Mouse (Mus musculus): ENCODE results near the gene Sit1. TPM values are rescaled to one million over a fixed set of nuclear protein-coding genes. Genes with fewer than 3 reads are reported as not detected.

Gene Sit1
- polyA plus RNA-seq, 1 experiment from 2014 or later, result not detected

DNA sequence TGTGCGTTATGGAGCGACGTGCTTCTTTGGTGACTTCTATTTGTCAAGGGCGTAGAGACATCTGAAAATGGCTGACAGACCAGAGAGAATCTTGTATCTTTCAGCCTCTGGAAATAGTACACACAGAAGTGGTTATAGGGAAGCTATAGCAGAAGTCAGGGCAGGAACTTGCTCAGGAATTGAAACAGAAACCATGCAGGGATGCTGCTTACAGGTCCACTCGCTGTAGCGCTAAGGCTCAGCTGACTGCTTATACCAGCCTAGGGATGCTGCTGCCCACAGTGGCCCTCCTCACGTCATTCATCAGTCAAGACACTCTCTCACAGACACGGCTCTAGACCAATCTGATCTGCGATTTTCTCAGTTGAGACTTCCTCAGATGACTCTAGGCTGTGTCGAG is 13.2 kb downstream of the Sit1 start:
- Histone ChIP-seq H3K4me1 (ENCODE audit: control insufficient read depth, insufficient read depth, low read length) (no peaks in the 10 kb centered on the region), H3K27ac (ENCODE audit: low read depth, low read length) (no peak overlapping the region), H3K9ac (ENCODE audit: low read length) (no peak overlapping the region), H3K27me3 (ENCODE audit: control insufficient read depth, insufficient read depth, low read length) (no peaks in the 10 kb centered on the region), H3K4me2 (ENCODE audit: low read depth) (no peak overlapping the region), H3K4me3 (ENCODE audit: low read depth, low read length) (no peak overlapping the region), H3K9me3 (ENCODE audit: control insufficient read depth, low read length) (no peaks in the 10 kb centered on the region), H3K36me3 (ENCODE audit: control insufficient read depth, insufficient read depth, low read length) (no peaks in the 10 kb centered on the region)
- WGBS, result 91% methylated on average over 10 of the region's 10 CpGs
- ATAC-seq (ENCODE audit: insufficient read depth, low FRiP score, low TSS enrichment) (no peak), DNase-seq (ENCODE audit: low spot score) (no peak)

DNA sequence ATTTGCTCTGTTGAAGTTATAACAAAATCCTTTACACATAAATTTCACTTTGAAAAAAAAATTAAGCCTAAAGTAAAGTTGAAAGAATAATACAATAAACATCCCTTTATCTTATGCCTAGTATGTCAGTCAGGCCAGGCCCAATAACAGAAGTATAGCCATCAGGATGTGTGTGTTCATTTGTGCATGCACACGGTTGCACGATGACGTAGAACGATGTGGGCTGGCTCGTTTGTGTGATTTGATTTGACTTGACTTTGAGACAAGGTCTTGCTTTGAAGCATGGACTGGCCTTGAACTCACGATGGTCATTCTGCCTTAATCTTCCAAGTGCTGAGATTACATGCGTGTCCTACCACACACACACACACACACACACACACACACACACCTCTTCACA is 16.7 kb downstream of the Sit1 start:
- ATAC-seq (ENCODE audit: insufficient read depth, low FRiP score, low TSS enrichment), result no peak
- no peak overlapping the region for H3K27ac ChIP-seq (ENCODE audit: low read depth, low read length)

DNA sequence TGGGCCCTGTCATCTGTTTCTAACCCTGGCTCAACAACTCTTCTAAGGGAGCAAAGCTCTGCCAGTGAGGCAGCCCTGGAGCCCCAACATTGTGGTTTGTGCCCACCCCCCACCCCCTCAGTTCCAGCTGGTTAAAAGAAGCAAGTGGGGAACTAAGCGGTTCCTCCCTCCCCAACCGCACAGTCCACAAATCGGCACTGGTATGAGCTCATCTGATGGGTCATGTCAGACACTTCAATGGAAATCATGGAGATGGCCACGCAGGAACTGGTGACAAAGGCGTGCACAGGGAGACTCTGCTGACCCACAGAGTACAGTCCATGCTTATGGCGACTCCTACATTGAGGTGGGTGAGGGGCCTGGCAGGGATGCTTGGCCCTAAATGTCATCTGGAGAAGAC is 17.6 kb downstream of the Sit1 start:
- Histone ChIP-seq H3K27me3 (ENCODE audit: control insufficient read depth, insufficient read depth, low read length) (no peaks in the 10 kb centered on the region), H3K36me3 (ENCODE audit: control insufficient read depth, insufficient read depth, low read length) (no peaks in the 10 kb centered on the region), H3K4me2 (ENCODE audit: low read depth) (no peak overlapping the region), H3K9ac (ENCODE audit: low read length) (no peak overlapping the region), H3K4me1 (ENCODE audit: control insufficient read depth, insufficient read depth, low read length) (no peaks in the 10 kb centered on the region), H3K9me3 (ENCODE audit: control insufficient read depth, low read length) (no peaks in the 10 kb centered on the region), H3K27ac (ENCODE audit: low read depth, low read length) (no peak overlapping the region), H3K4me3 (ENCODE audit: low read depth, low read length) (no peak overlapping the region)
- ATAC-seq (ENCODE audit: insufficient read depth, low FRiP score, low TSS enrichment) (no peak), DNase-seq (ENCODE audit: low spot score) (no peak)
- WGBS, result 88% methylated on average over 6 of the region's 6 CpGs

More for the DNA sequence above, 16.7 kb downstream of the Sit1 start:
- WGBS, result 87% methylated on average over 7 of the region's 7 CpGs
- Histone ChIP-seq H3K36me3 (ENCODE audit: control insufficient read depth, insufficient read depth, low read length) (no peaks in the 10 kb centered on the region), H3K4me2 (ENCODE audit: low read depth) (no peak overlapping the region), H3K9me3 (ENCODE audit: control insufficient read depth, low read length) (no peaks in the 10 kb centered on the region), H3K4me3 (ENCODE audit: low read depth, low read length) (no peak overlapping the region), H3K9ac (ENCODE audit: low read length) (no peak overlapping the region), H3K4me1 (ENCODE audit: control insufficient read depth, insufficient read depth, low read length) (no peaks in the 10 kb centered on the region), H3K27me3 (ENCODE audit: control insufficient read depth, insufficient read depth, low read length) (no peaks in the 10 kb centered on the region)
- no peak for DNase-seq (ENCODE audit: low spot score)

DNA sequence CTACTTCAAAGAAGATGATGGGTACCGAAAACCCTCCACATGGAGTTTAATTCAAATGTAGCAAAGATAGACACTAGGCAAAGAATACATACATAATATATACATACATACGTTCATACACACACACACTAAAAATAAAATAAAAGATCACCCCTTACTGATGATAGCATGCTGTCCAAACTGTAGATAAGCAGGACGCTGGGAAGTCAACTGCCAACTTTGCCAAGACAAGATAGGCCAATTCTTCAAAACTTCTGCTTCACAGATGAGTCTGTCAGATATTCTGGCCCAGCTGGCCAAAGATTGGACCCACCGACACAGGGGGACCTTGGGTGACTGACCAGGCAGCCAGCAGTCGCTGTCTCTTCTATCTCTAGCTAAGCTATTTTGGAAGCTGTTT is 20.4 kb downstream of the Sit1 start:
- no peak overlapping the region for H3K9ac ChIP-seq (ENCODE audit: low read length)
- H3K4me3 ChIP-seq (ENCODE audit: low read depth, low read length), result no peak overlapping the region
- H3K36me3 ChIP-seq (ENCODE audit: control insufficient read depth, insufficient read depth, low read length), result no peaks in the 10 kb centered on the region
- 92% methylated on average over 5 of the region's 5 CpGs for WGBS
- H3K4me2 ChIP-seq (ENCODE audit: low read depth), result no peak overlapping the region
- DNase-seq (ENCODE audit: low spot score), result no peak
- ATAC-seq (ENCODE audit: insufficient read depth, low FRiP score, low TSS enrichment), result no peak
- no peaks in the 10 kb centered on the region for H3K4me1 ChIP-seq (ENCODE audit: control insufficient read depth, insufficient read depth, low read length)
- no peaks in the 10 kb centered on the region for H3K9me3 ChIP-seq (ENCODE audit: control insufficient read depth, low read length)
- no peak overlapping the region for H3K27ac ChIP-seq (ENCODE audit: low read depth, low read length)
- H3K27me3 ChIP-seq (ENCODE audit: control insufficient read depth, insufficient read depth, low read length), result no peaks in the 10 kb centered on the region

DNA sequence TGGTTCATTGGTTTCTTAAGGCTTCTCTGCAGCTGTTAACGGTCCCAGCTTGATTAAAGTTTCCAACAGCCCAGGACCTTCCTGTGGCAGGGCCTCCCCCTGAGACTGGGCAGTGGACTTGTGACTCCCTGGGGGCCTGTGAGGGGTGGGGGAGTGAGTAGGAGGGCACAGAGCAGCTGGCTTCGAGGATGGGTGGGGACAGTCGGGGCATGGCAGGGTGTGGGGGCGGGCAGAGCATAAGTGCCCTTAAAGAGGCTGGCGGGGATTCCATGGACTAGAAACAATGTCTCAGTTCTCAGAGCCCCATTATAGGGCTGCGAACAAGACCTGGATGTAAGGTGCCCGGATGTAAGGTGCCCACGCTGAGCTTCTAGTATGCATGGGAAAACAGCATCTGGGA is 26.4 kb downstream of the Sit1 start:
- H3K27ac ChIP-seq (ENCODE audit: low read depth, low read length), result no peak overlapping the region
- no peak overlapping the region for H3K4me3 ChIP-seq (ENCODE audit: low read depth, low read length)
- 20% methylated on average over 8 of the region's 8 CpGs for WGBS
- H3K4me1 ChIP-seq (ENCODE audit: control insufficient read depth, insufficient read depth, low read length), result peaks cover 7% of the 10 kb centered on the region; the same call in 1 of the 2 replicates
- H3K9ac ChIP-seq (ENCODE audit: low read length), result no peak overlapping the region
- no peak for DNase-seq (ENCODE audit: low spot score)
- ATAC-seq (ENCODE audit: insufficient read depth, low FRiP score, low TSS enrichment), result no peak
- H3K4me2 ChIP-seq (ENCODE audit: low read depth), result no peak overlapping the region
- H3K9me3 ChIP-seq (ENCODE audit: control insufficient read depth, low read length), result no peaks in the 10 kb centered on the region
- H3K36me3 ChIP-seq (ENCODE audit: control insufficient read depth, insufficient read depth, low read length), result no peaks in the 10 kb centered on the region
- H3K27me3 ChIP-seq (ENCODE audit: control insufficient read depth, insufficient read depth, low read length), result peaks cover 13% of the 10 kb centered on the region

DNA sequence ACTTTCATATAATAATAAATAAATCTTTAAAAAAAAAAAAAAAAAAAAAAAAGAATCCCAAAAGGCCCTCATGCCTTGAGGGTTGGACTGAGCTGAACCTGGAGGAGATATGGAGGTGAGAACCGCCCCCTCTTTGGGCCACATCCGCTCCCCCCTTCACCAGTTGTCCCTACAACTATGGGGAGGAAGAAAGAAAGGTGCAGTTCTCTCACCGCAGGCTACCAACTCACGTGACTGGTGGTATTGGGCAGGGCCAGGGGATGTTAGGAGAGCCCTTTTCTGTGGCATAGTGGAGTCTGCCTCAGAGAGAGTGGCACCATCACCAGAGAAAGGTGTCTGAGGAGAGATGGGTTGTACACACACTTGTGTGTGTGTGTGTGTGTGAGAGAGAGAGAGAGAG is 27.1 kb downstream of the Sit1 start:
- Histone ChIP-seq H3K27ac (ENCODE audit: low read depth, low read length) (no peak overlapping the region), H3K4me3 (ENCODE audit: low read depth, low read length) (no peak overlapping the region), H3K36me3 (ENCODE audit: control insufficient read depth, insufficient read depth, low read length) (no peaks in the 10 kb centered on the region), H3K9ac (ENCODE audit: low read length) (no peak overlapping the region), H3K4me1 (ENCODE audit: control insufficient read depth, insufficient read depth, low read length) (peaks cover 7% of the 10 kb centered on the region; the same call in 1 of the 2 replicates), H3K27me3 (ENCODE audit: control insufficient read depth, insufficient read depth, low read length) (peaks cover 13% of the 10 kb centered on the region), H3K9me3 (ENCODE audit: control insufficient read depth, low read length) (no peaks in the 10 kb centered on the region), H3K4me2 (ENCODE audit: low read depth) (no peak overlapping the region)
- ATAC-seq (ENCODE audit: insufficient read depth, low FRiP score, low TSS enrichment), result no peak
- 22% methylated on average over 4 of the region's 4 CpGs for WGBS
- DNase-seq (ENCODE audit: low spot score), result no peak

DNA sequence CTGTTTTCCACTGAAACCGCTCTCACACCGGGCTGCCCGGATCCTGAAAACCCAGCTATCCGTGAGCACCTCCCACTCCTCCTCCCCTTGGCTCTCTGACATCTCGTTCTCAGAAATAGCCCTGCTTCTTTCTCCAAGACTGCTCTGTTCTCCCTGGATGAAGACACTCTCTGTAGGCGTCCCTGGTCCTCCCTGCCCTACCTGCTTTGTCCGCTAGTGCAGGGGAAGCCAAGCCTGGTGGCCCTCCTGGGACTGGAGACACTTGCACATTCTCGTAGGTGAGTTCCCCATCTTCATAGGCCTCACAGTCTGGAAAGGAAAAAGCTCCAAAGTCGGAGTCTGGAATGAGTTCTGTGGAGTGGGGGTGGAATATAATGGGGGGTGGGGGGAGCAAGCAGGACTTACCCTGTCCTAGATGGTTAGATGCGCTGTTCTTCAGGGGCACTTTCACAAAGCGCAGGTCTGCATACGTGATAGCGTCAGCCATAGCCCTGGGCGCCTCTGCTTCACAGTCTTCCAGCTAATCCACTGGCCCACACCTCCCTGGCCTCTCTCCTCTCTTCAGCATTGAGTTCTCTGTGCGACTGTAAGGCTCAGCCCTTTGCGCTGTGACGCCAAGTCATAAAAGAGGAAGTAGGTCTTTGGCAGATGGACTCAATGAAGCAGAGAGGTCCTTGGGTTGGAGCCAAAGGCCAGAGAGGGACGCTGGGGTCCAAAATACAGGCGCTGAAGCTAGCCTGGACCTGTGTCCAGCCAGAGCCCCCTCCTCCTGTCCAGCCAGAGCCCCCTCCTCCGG is 29.3 kb downstream of the Sit1 start, which contains the start of gene Cd72:
TSS of gene Cd72 (minus strand) at position 588 of the 796 bp plus-strand sequence.
- Histone ChIP-seq H3K27me3 (ENCODE audit: control insufficient read depth, insufficient read depth, low read length) (peaks cover 13% of the 10 kb centered on the region), H3K4me1 (ENCODE audit: control insufficient read depth, insufficient read depth, low read length) (peaks cover 7% of the 10 kb centered on the region; the same call in 1 of the 2 replicates), H3K9me3 (ENCODE audit: control insufficient read depth, low read length) (no peaks in the 10 kb centered on the region), H3K36me3 (ENCODE audit: control insufficient read depth, insufficient read depth, low read length) (no peaks in the 10 kb centered on the region), H3K27ac (ENCODE audit: low read depth, low read length) (no peak within 1 kb of the TSS), H3K4me2 (ENCODE audit: low read depth) (peak within 1 kb of the TSS; percentile 40), H3K4me3 (ENCODE audit: low read depth, low read length) (peak within 1 kb of the TSS; percentile 18; the same call in 1 of the 2 replicates), H3K9ac (ENCODE audit: low read length) (peak within 1 kb of the TSS; percentile 44)
- 30% methylated on average over 20 of the region's 20 CpGs for WGBS
- ATAC-seq (ENCODE audit: insufficient read depth, low FRiP score, low TSS enrichment), result no peak
- no peak for DNase-seq (ENCODE audit: low spot score)

DNA sequence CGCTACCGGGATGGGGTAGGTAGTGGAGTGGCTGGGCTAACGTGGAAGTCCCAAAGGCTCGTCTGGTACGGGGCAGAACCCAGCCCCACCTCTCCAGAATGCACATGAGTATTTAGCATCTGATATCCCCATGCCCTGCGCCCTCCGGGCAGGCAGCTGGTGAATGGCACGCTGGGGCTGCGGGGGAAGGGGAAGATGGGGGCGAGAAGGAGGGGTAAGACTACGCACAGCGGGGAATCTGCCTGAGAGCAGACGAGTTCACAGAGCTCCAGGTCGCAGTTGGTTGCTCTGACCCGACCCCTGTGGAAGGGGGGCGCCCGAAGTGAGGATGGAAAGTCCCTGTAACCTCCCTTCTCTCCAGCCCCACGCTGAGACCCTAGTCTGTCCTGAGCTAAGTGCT is 30.1 kb downstream of the Sit1 start:
- ATAC-seq (ENCODE audit: insufficient read depth, low FRiP score, low TSS enrichment) (no peak), DNase-seq (ENCODE audit: low spot score) (peak; percentile 53)
- 2% methylated on average over 18 of the region's 18 CpGs for WGBS
- Histone ChIP-seq H3K4me1 (ENCODE audit: control insufficient read depth, insufficient read depth, low read length) (peaks cover 7% of the 10 kb centered on the region; the same call in 1 of the 2 replicates), H3K27ac (ENCODE audit: low read depth, low read length) (no peak overlapping the region), H3K9ac (ENCODE audit: low read length) (peak overlapping the region; percentile 44), H3K9me3 (ENCODE audit: control insufficient read depth, low read length) (no peaks in the 10 kb centered on the region), H3K4me3 (ENCODE audit: low read depth, low read length) (peak overlapping the region; percentile 18; the same call in 1 of the 2 replicates), H3K4me2 (ENCODE audit: low read depth) (peak overlapping the region; percentile 40), H3K27me3 (ENCODE audit: control insufficient read depth, insufficient read depth, low read length) (peaks cover 13% of the 10 kb centered on the region), H3K36me3 (ENCODE audit: control insufficient read depth, insufficient read depth, low read length) (no peaks in the 10 kb centered on the region)

DNA sequence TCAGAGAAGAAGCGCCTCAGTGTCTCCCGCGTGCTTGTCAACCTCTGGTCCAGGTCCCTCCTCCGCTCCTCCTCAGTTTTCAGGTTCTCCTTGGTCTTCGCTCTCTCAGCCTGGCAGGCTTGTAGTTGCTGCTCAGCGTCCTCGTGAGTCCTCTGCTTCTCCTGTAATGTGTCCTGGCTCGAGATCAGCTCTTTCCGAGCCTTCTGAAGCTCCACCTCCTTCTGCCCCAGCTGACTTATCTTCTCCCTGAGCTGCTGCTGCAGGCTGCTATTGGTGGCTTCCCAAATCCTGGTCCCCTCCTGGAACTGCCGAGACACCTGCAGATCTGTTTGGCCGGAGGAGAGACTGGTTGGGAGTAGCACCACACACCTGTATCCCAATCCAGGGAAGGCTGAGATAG is 31.2 kb downstream of the Sit1 start:
- no peaks in the 10 kb centered on the region for H3K9me3 ChIP-seq (ENCODE audit: control insufficient read depth, low read length)
- H3K4me2 ChIP-seq (ENCODE audit: low read depth), result no peak overlapping the region
- H3K4me3 ChIP-seq (ENCODE audit: low read depth, low read length), result no peak overlapping the region
- H3K4me1 ChIP-seq (ENCODE audit: control insufficient read depth, insufficient read depth, low read length), result peaks cover 7% of the 10 kb centered on the region; the same call in 1 of the 2 replicates
- H3K36me3 ChIP-seq (ENCODE audit: control insufficient read depth, insufficient read depth, low read length), result peaks cover 5% of the 10 kb centered on the region; the same call in 1 of the 2 replicates
- 61% methylated on average over 11 of the region's 11 CpGs for WGBS
- ATAC-seq (ENCODE audit: insufficient read depth, low FRiP score, low TSS enrichment), result no peak
- H3K27ac ChIP-seq (ENCODE audit: low read depth, low read length), result no peak overlapping the region
- DNase-seq (ENCODE audit: low spot score), result no peak
- peaks cover 13% of the 10 kb centered on the region for H3K27me3 ChIP-seq (ENCODE audit: control insufficient read depth, insufficient read depth, low read length)
- no peak overlapping the region for H3K9ac ChIP-seq (ENCODE audit: low read length)
